Mouse (Mus musculus): ENCODE data around the gene Pik3c2g. TPM values are rescaled to one million over a fixed set of nuclear protein-coding genes. Genes with fewer than 3 reads are reported as not detected.

Gene Pik3c2g
- total RNA-seq, 2 experiments from 2014 or later, result not detected

DNA sequence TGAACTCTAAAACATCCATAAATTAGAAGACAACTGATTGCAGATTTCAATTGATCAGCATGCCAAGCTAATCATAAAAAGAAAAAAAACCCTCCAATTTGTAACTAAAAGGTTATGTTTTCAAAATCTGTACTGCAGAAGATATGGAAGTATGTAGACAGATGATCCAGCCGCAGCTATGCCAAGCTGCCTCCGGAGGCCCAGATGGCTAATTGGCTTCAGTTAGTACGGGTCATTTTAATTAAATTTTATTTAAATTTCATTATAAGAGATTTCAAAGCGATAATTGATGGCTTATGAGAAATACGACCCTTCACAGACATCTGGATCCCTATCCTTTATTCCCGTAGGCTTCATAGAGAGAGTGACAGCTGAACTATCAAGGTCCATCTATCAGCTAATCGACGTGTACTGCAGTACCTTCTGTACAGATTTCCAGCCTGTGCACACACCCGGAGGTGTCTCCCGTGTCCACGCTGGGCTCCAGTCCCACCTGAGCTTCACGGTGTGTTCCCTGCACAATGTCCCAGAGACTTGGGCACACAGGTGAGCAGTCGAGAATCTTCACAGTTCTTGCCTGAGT lies 132.7 kb downstream of the Pik3c2g start:
- intact Hi-C loops (cut with DNase I), result no loop called here
- DNase-seq, result no peak

- intact Hi-C loops (cut with DNase I), result no loop called here
Observed at GRCm38 (mm10) chr6:139735708-139736626, 148.9 kb downstream of the Pik3c2g start.

DNA sequence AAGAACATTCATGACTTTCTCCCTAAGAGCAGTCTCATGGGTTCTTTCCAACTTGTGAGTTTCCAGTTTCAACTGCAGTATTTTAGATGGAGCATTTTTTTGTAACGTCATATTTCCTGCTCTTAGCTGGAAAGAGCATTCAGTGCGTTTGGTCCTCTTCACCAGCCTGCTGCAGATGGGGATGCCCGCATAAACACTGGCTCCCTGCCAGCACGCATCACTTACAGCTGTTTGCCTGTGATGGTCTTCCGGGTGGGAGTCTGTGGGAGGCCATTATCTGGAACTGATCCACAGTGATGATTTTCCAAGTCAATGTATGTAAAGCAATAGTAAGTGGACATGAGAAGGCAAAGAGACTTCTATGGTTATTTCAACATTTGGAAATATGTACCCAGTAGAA lies 151.3 kb downstream of the Pik3c2g start:
- no peak for DNase-seq
- intact Hi-C loops (cut with DNase I), result no loop called here

More at GRCm38 (mm10) chr6:139735708-139736626, 148.9 kb downstream of the Pik3c2g start:
- DNase-seq, result no peak

- no peak for DNase-seq
- intact Hi-C loops (cut with DNase I), result no loop called here
Observed at GRCm38 (mm10) chr6:139742693-139743432, 155.8 kb downstream of the Pik3c2g start.

DNA sequence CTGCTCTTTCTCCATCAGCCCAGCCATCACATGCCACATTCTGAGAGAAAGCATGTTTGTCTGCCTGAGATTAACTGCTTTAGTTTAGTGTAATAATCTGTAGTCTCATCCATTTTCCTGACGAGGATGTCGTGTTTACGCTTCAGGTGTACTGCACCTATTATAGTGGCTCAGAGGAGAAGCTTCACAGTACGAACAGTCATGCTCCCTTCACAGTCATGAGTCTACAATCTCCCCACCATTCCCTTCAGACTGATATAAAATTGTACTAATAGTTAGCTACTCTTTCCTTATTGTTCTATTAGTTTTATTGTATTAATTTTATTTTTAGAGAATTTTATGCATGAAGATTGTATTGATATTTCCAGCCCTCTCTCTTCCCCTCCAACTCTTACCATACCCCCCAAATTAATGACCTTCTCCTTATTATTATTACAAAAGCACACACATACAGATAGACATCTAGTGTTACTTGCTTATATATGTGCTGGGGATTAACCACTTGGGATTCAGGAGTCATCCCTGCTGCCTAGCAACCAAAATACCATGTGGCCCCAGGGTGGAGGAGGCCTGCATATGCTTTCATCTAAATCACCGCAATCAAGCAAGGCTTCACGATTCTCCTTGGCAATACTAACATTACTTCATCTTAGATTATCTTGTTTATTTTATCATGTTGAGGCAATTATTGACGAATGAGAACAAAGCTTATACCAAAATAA lies 159.9 kb downstream of the Pik3c2g start:
- DNase-seq, result no peak
- intact Hi-C loops (cut with DNase I), result no loop called here

- intact Hi-C loops (cut with DNase I), result no loop called here
- no peak for DNase-seq
Observed at GRCm38 (mm10) chr6:139748091-139748771, 161.2 kb downstream of the Pik3c2g start.

DNA sequence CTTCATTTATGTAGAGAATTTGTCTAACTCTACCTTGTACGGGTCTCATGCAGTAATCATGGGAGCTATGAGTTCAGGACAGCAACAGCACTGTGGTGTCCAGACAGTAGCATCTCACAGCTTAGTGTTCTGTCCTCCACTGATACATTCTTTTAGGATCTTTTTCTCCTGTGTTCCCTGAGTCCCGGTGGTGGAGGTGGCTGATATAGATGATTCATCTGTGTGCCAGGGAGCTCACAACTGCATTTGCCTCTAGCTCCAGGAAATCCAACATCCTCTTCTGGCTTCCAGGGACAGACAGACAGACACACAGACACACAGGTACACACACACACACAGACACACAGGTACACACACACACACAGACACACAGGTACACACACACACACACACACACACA lies 163.6 kb downstream of the Pik3c2g start:
- DNase-seq, result no peak
- intact Hi-C loops (cut with DNase I), result no loop called here

- no peak for DNase-seq
- intact Hi-C loops (cut with DNase I), result no loop called here
Observed at GRCm38 (mm10) chr6:139751022-139751421, 164.0 kb downstream of the Pik3c2g start.

DNA sequence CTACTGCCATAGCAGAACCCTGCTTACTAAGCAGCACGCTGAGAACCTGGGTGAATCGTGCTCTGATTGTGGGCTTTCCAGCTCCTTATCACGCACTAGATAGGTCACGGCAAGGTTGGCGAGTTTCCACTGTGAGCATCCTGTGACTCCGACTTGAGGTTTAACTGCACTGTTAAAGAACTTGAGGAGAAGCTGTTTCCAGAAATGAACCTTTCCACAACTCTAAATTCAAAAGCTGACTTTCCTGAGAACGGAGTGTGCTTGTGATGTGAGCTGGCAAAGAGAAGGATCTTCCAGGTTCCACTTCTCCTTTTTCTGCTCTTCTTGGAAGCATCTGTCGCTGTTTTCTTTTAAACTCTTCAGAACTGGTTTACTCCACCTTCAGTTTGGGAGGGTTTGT lies 170.9 kb downstream of the Pik3c2g start:
- no peak for DNase-seq
- intact Hi-C loops (cut with DNase I), result no loop called here

DNA sequence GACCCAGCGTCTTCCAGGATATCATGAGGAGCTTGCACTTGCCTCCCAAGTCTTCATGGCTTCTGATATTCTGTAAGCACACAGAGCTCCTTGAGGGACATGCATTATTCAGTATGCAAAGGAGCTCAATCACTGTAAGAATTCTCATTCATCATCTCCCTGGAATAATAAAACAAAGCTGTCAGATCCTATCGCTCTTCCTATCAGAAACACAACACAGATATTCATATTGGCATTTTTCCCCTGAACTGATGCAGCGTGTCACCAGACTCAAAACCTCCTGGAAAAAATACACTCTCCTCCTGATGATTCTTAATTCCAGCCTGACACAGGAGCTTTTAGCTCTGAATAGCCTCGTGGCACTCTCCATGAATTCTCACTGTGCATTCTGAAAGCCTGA lies 174.0 kb downstream of the Pik3c2g start:
- intact Hi-C loops (cut with DNase I), result no loop called here

GRCm38 (mm10) chr6:139764398-139764797 lies 177.4 kb downstream of the Pik3c2g start:
- intact Hi-C loops (cut with DNase I), result no loop called here

More for the DNA sequence above, 174.0 kb downstream of the Pik3c2g start:
- no peak for DNase-seq

GRCm38 (mm10) chr6:139769744-139770473 lies 182.9 kb downstream of the Pik3c2g start:
- no peak for DNase-seq
- intact Hi-C loops (cut with DNase I), result no loop called here

More at GRCm38 (mm10) chr6:139764398-139764797, 177.4 kb downstream of the Pik3c2g start:
- no peak for DNase-seq

- intact Hi-C loops (cut with DNase I), result no loop called here
- no peak for DNase-seq
Observed at GRCm38 (mm10) chr6:139770535-139770934, 183.5 kb downstream of the Pik3c2g start.

DNA sequence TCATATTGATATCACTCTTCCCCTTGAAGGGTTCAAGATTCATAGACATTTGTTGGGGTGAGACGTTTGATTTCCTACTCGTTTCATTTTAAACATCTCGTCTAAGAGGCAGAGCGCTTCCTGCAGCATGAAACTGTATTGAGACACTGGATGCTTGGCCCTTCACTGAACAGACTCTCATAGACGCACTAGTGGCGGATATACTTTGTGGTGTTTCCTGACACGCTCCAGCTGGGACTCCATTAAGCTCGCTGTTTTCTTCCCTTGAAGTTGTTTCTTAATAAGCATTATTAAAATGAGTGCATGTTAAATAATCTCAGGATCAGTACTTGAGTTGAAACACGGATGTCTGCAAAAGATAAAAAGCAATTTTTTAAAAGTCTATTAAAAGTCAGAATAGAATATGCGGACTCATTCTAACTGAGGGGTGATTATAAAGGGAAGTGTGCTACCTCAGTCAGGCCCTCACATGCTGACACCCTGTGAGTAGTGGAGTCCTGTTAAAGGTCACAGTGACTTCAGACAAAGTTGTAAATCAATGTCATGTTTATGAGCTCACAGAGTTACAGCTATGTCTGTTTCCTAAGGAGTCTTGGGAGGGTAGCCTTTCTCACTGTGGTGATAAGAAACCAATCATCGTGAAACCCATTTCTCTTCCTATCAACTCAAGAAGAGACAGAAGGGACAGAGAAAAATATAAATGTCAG lies 190.7 kb downstream of the Pik3c2g start:
- intact Hi-C loops (cut with DNase I), result no loop called here

GRCm38 (mm10) chr6:139780028-139780427 lies 193.0 kb downstream of the Pik3c2g start:
- intact Hi-C loops (cut with DNase I), result no loop called here
- DNase-seq, result no peak

More for the DNA sequence above, 190.7 kb downstream of the Pik3c2g start:
- DNase-seq, result no peak

DNA sequence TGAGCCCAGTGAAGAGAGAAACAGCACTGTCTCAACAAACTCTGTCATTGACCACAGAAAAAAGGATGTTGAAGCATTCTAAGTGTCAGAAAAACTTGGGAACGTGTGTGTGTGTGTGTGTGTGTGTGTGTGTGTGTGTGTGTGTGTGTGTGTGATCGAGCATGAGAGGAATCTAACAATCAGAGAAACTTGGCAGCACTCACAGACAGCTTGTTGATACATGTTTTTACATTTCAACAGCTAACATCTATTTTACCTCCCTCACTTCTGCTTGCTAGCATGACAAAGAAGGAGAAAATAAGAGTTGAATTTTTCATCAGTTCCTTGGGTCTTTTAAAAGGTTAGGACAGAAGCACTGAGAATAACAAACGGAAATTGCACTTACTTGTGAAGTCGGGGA lies 202.5 kb downstream of the Pik3c2g start:
- intact Hi-C loops (cut with DNase I), result no loop called here
- DNase-seq, result no peak

DNA sequence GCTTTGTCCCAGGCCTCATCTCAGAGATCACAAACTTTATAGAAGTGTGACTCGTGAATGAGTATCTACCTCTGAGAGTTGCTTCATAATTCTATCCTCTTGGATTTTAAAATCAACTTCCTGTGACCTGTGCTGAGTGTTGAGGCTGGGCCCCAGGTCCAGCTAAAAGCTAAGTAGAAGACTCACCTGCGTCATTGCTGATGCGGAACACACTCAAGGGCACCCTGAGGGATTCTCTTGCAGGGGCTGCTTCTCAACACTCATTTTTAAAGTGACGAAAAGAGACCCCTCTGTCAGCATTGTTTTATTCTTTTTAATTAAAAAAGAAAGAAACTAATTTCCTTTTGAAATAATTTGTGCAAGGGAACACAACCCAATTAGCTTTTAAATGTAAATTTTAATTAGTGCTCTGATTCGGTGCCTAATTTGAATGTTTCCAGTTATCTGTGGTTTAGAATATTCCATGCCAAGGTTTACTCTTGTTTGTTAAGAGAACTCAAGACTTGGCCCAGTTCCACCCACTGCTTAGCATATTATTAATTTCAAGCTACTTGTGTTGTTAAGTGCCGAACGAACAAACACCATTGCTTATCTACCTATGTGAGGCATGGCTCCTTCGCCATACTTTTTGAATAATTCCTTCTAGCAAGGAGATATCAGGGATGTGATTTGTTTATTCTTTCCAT lies 212.7 kb downstream of the Pik3c2g start:
- DNase-seq, result no peak
- intact Hi-C loops (cut with DNase I), result no loop called here

DNA sequence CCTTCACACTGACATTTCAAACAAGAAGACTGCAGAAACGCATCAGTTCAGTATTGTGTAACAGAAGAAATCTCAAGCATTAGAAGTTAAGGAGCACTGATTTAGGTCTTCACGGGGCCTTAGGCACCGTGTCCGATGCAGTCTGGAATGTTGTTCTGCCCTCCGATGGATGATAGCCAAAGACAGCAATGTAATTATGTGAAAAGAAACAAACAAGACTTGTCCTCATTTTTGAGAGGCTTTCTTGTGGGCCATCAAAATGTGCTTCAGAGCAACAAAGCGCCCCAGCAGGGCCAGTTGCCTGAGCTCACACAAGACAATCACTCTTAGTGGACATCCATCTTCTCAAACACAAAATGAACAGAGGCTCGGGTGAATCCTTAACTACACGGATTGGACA lies 234.9 kb downstream of the Pik3c2g start:
- intact Hi-C loops (cut with DNase I), result no loop called here
- DNase-seq, result no peak
